Mouse (Mus musculus) liver, adult 2 months (tissue): ENCODE measurements around the gene Clca2.
"Not testable (repeated sequence)": the region's sequence is repeated elsewhere in the genome, so short reads cannot be mapped to it uniquely, and the experiment has no call there.

ENCODE experiments used
- CTCF ChIP-seq: fragments of 200-500 bp; IDR thresholded peaks from 2 replicates; pipeline ENCODE4 v1.5.1; 2011; ENCODE audit warnings: low read depth, low read length, control low read depth
- POLR2A ChIP-seq: fragments of 200-500 bp; IDR thresholded peaks from 2 replicates; pipeline ENCODE4 v1.6.1; 2011; ENCODE audit warnings: low read length, control low read depth; ENCODE audit not compliant: insufficient read depth; ENCODE audit errors: extremely low read depth

DNA sequence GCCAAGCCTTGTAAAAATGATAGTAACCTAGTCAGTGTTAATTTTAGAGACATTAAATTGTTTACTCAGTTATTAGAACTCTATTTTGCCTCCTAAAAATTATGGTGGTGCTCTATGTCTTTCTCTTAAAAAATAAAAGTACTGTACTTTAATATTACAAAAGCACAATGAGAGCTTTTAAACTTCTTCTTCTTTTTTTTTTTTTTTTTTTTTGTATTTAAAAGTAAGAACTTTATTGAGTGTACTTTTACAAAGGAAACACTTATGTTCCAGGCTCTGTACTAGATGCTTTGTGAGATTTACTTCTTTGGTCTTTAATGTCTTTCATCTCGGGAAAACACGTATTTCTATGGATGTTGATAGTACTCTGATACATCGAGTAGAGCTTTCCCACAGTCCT lies 44.1 kb downstream of the Clca2 start:
- TF ChIP-seq CTCF, POLR2A: not testable (repeated sequence)
